Mouse (Mus musculus): ENCODE measurements around the gene Fam171a2.

- no peak for TF ChIP-seq GATA1 (IDR thresholded peaks at IDR 0.05; ENCODE audit: low read length)
- TF ChIP-seq TAL1 (IDR thresholded peaks at IDR 0.05; ENCODE audit: low read length), result no peak
Observed at GRCm38 (mm10) chr11:102393238-102393634, 54.2 kb downstream of the Fam171a2 start, which contains the start of gene Rundc3a.

All from erythroblast, embryonic 14.5 days (primary cell).